Mouse (Mus musculus): ENCODE results near the gene Tbc1d25. TPM values are rescaled to one million over a fixed set of nuclear protein-coding genes. Genes with fewer than 3 reads are reported as not detected.

Gene Tbc1d25
- polyA plus RNA-seq (2014; fragmentation: Illumina TruSeq; extraction: RNeasy Lipid Tissue Mini Kit (QIAGEN cat#74804); ENCODE audit: insufficient read depth, low read depth, low replicate concordance), result 3.7 TPM

DNA sequence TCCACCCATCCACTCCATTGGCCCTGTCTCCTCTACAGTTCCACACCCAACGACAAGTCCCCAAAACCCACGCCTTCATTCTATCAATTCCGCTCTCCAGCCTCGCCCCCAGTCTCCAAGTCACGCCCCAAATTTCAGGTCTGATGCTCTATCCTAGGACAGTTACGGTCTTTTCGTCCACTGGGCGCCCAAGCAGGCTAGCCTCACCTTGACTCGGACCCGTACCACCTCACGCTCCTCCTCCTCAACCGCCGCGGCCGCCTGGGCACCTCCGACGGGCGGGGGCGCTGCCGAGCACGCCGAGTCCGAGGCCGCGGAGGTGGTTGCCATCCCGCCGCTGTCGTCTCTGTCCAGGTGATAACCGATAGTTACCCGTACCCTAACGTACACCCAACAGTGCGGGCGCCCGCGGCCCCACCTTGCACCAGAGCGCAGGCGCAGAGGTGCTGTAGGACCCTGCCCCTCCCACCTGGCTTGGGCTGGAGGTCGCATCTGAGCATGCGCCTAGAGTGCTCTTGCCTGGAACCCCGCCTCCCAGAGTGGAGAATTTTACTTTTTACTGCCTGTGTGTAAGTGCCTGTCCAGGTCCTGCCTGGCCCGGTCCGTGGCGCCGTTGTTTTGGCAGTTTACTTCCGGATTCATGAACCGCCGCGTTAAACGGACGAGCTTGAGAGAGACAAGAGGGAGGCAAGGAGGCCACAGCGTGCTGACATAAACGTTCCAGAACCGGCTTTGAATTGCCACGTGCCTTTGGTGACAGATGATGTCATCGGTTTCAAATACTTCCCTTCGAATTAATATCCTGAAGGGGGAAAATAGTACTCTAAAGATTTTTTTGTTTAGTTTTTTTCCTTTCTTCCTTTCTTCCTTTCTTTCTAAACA is at the start of gene Tbc1d25:
TSS of gene Tbc1d25 (minus strand) at position 678 of the 882 bp plus-strand sequence.

DNA sequence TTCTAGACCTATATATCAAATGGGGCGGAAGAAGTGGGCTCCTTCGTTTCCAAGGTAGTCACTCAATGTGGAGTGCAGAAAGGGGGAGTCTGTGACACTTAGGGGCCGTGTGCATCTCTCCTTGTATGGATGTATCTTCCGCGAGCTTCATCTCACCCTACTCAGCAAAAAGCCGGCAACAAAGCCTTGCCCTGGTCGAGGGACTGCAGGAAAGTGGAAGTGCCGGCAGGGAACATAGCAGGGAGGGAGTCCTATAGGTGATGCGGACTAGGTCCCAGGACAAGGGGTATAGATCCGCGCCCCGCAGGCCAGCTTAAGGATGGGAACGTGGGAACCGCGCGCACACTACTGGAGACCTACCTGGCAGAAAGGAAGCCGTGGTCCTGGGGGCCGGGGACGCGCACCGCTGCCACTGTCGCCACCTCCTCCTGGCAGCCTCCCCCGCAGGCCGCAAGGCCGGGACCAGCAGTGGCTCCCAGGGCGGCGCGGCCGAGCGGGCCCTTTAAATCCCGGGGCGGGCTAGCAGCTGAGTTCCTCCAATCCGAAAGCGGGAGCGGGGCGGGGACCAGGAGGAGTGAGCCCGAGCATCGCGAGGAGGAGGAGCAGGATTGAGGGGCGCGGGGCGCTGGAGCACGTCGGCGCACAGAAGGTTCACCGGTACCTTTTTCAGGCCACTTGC is 30.2 kb upstream of the Tbc1d25 start, which contains the start of gene Porcn:
TSS of gene Porcn (minus strand) at position 511 of the 679 bp plus-strand sequence.

GRCm38 (mm10) chrX:8193419-8193723 is 17.4 kb upstream of the Tbc1d25 start, which contains the start of gene Ebp:
Ebp (minus strand) TSS chrX:8193512.

GRCm38 (mm10) chrX:8145153-8145991 is 30.6 kb downstream of the Tbc1d25 start, which contains the start of gene Rbm3:
Rbm3 (minus strand) TSS chrX:8145880.

DNA sequence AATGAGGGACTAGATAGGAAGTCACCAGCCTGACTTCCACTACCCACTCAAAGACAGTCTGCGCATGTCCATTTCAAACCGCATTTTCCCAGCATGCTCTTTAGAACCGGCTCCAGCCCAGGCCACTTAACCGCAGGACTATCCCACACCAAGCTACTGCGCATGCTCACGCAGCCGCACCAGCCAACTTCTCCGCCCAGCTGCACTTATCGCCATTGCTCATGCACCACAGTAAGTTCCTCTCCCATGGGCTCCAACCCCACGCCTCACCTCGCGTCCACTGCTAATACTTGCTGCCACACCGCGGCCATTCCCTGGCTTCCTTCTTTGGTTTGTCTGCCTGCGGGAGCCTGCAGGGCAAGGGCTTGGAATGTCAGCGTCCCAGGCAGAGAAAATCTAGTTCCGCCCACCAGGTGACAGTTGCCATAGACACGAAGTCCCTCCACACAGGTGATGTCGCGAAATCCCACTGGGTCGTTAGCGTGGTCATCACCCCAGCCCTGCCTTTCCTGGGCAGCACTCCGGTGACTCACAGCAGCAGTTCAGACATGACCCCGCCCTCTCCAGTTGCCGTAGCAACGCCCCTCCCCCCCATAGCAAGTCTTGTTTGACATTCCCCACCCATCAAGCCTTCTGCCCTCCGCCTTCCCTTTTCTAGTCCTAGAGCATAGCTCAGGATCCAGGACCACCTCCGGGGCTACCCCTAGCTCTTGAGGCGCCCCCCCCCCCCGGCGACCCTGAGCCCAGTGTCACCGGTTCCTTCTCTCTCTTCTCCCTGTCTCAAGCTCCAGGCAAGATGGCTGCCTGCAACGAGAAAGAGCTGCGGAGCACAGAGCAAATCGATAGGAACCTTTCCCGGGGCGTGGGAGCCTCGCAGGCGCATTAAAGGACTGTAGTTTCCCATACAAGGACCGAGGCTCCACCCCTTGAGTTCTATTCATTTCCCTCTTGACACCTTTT is 43.7 kb downstream of the Tbc1d25 start, which contains the start of gene Wdr13:
TSS of gene Wdr13 (minus strand) at position 876 of the 960 bp plus-strand sequence.

Other genes with a start within 250 kb of the Tbc1d25 start
- not detected for gene Eras, start 247.6 kb downstream of the Tbc1d25 start, polyA plus RNA-seq (2014; fragmentation: Illumina TruSeq; extraction: RNeasy Lipid Tissue Mini Kit (QIAGEN cat#74804); ENCODE audit: insufficient read depth, low read depth, low replicate concordance)
- gene Hdac6, start 228.3 kb downstream of the Tbc1d25 start, polyA plus RNA-seq (2014; fragmentation: Illumina TruSeq; extraction: RNeasy Lipid Tissue Mini Kit (QIAGEN cat#74804); ENCODE audit: insufficient read depth, low read depth, low replicate concordance), result 3.4 TPM
- gene Gata1, start 198.1 kb downstream of the Tbc1d25 start, polyA plus RNA-seq (2014; fragmentation: Illumina TruSeq; extraction: RNeasy Lipid Tissue Mini Kit (QIAGEN cat#74804); ENCODE audit: insufficient read depth, low read depth, low replicate concordance), result 0.48 TPM
- gene Glod5, start 157.7 kb downstream of the Tbc1d25 start, polyA plus RNA-seq (2014; fragmentation: Illumina TruSeq; extraction: RNeasy Lipid Tissue Mini Kit (QIAGEN cat#74804); ENCODE audit: insufficient read depth, low read depth, low replicate concordance), result not detected
- 7.2 TPM for gene Suv39h1, start 101.4 kb downstream of the Tbc1d25 start, polyA plus RNA-seq (2014; fragmentation: Illumina TruSeq; extraction: RNeasy Lipid Tissue Mini Kit (QIAGEN cat#74804); ENCODE audit: insufficient read depth, low read depth, low replicate concordance)
- gene Was, start 85.7 kb downstream of the Tbc1d25 start, polyA plus RNA-seq (2014; fragmentation: Illumina TruSeq; extraction: RNeasy Lipid Tissue Mini Kit (QIAGEN cat#74804); ENCODE audit: insufficient read depth, low read depth, low replicate concordance), result 8.4 TPM
- gene Wdr13, start 43.3 kb downstream of the Tbc1d25 start, polyA plus RNA-seq (2014; fragmentation: Illumina TruSeq; extraction: RNeasy Lipid Tissue Mini Kit (QIAGEN cat#74804); ENCODE audit: insufficient read depth, low read depth, low replicate concordance), result 16.6 TPM
- 236 TPM for gene Rbm3, start 30.3 kb downstream of the Tbc1d25 start, polyA plus RNA-seq (2014; fragmentation: Illumina TruSeq; extraction: RNeasy Lipid Tissue Mini Kit (QIAGEN cat#74804); ENCODE audit: insufficient read depth, low read depth, low replicate concordance)
- 41.6 TPM for gene Ebp, start 17.3 kb upstream of the Tbc1d25 start, polyA plus RNA-seq (2014; fragmentation: Illumina TruSeq; extraction: RNeasy Lipid Tissue Mini Kit (QIAGEN cat#74804); ENCODE audit: insufficient read depth, low read depth, low replicate concordance)
- gene Porcn, start 30.3 kb upstream of the Tbc1d25 start, polyA plus RNA-seq (2014; fragmentation: Illumina TruSeq; extraction: RNeasy Lipid Tissue Mini Kit (QIAGEN cat#74804); ENCODE audit: insufficient read depth, low read depth, low replicate concordance), result 14.2 TPM
- gene Ftsj1, start 76.2 kb upstream of the Tbc1d25 start, polyA plus RNA-seq (2014; fragmentation: Illumina TruSeq; extraction: RNeasy Lipid Tissue Mini Kit (QIAGEN cat#74804); ENCODE audit: insufficient read depth, low read depth, low replicate concordance), result 14.5 TPM
- gene Slc38a5, start 95.0 kb upstream of the Tbc1d25 start, polyA plus RNA-seq (2014; fragmentation: Illumina TruSeq; extraction: RNeasy Lipid Tissue Mini Kit (QIAGEN cat#74804); ENCODE audit: insufficient read depth, low read depth, low replicate concordance), result 23.9 TPM
- not detected for gene Ssxb10, start 151.2 kb upstream of the Tbc1d25 start, polyA plus RNA-seq (2014; fragmentation: Illumina TruSeq; extraction: RNeasy Lipid Tissue Mini Kit (QIAGEN cat#74804); ENCODE audit: insufficient read depth, low read depth, low replicate concordance)
- not detected for gene Ssxb9, start 190.8 kb upstream of the Tbc1d25 start, polyA plus RNA-seq (2014; fragmentation: Illumina TruSeq; extraction: RNeasy Lipid Tissue Mini Kit (QIAGEN cat#74804); ENCODE audit: insufficient read depth, low read depth, low replicate concordance)
- not detected for gene Ssxb1, start 237.1 kb upstream of the Tbc1d25 start, polyA plus RNA-seq (2014; fragmentation: Illumina TruSeq; extraction: RNeasy Lipid Tissue Mini Kit (QIAGEN cat#74804); ENCODE audit: insufficient read depth, low read depth, low replicate concordance)